Mouse (Mus musculus): ENCODE data around the gene Igf1r. TPM values are rescaled to one million over a fixed set of nuclear protein-coding genes. Genes with fewer than 3 reads are reported as not detected.

Igf1r gene
- polyA plus RNA-seq, 1 experiment = 9.8 TPM

DNA sequence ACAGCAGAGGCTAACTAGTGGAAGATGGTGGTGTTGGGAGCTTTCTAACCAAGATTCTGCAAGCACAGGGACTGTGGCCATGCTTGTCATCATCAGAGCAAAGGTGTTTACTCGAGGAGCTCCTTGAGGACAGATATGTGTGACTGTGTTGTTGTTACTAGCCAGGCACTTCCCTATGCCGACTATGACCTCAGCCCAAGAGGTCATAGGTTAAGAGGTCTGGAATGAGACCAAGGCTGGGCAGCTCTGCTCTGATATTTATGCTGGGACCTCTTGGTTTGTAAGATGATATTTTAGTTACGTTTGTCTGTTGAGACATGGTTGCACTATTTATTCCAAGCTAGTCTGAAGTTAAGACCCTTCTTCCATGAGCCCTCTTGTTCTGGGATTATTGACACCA, 169.8 kb downstream of the Igf1r start:
- Histone ChIP-seq H3K79me3 (ENCODE audit: low read depth) (no peaks in the 10 kb centered on the region), H3K79me2 (ENCODE audit: control insufficient read depth, insufficient read depth) (peaks cover 7% of the 10 kb centered on the region), H3K36me3 (ENCODE audit: control insufficient read depth, insufficient read depth) (no peaks in the 10 kb centered on the region), H3K27me3 (ENCODE audit: control insufficient read depth, insufficient read depth, insufficient read length) (no peaks in the 10 kb centered on the region), H3K4me3 (ENCODE audit: insufficient read depth, poor library complexity, severe bottlenecking) (no peak overlapping the region), H3ac (ENCODE audit: control insufficient read depth, insufficient read length, low read depth) (no peak overlapping the region)
- TF ChIP-seq MYOD1 (IDR thresholded peaks at IDR 0.05; ENCODE audit: control insufficient read depth, insufficient read length, low read depth) (no peak), CTCF (IDR thresholded peaks at IDR 0.05; ENCODE audit: control insufficient read depth, insufficient read depth, insufficient read length) (no peak), USF1 (IDR thresholded peaks at IDR 0.05; ENCODE audit: low read depth) (no peak)

DNA sequence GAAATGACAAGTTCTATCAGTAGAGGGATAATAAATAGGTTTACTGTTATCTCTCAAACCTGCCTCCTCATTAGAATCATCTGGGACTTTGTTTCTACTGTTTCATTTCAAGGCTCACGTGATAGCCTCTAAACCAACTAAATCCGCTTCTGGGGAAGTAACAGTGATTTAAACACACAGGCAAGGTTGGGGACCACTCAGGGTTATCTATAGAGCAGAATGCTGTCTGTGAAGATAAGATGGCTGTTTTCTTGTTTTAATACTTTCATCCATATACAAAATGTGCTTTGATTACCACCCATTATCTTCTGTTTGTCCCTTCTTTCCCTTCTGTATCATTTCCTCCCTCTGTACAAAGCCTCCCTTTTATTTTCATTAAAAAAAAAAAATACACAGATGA, 172.7 kb downstream of the Igf1r start:
- TF ChIP-seq MYOD1 (IDR thresholded peaks at IDR 0.05; ENCODE audit: control insufficient read depth, insufficient read length, low read depth) = no peak
- no peak for TF ChIP-seq FOSL1 (IDR thresholded peaks at IDR 0.05; ENCODE audit: insufficient read depth, low read length, poor library complexity, severe bottlenecking)
- TF ChIP-seq USF1 (IDR thresholded peaks at IDR 0.05; ENCODE audit: low read depth) = no peak
- Histone ChIP-seq H3K79me3 (ENCODE audit: low read depth) (peaks cover 3% of the 10 kb centered on the region), H3K36me3 (ENCODE audit: control insufficient read depth, insufficient read depth) (no peaks in the 10 kb centered on the region), H3K27me3 (ENCODE audit: control insufficient read depth, insufficient read depth, insufficient read length) (no peaks in the 10 kb centered on the region), H3K4me3 (ENCODE audit: insufficient read depth, poor library complexity, severe bottlenecking) (no peak overlapping the region), H3K79me2 (ENCODE audit: control insufficient read depth, insufficient read depth) (peaks cover 27% of the 10 kb centered on the region), H3ac (ENCODE audit: control insufficient read depth, insufficient read length, low read depth) (no peak overlapping the region)

DNA sequence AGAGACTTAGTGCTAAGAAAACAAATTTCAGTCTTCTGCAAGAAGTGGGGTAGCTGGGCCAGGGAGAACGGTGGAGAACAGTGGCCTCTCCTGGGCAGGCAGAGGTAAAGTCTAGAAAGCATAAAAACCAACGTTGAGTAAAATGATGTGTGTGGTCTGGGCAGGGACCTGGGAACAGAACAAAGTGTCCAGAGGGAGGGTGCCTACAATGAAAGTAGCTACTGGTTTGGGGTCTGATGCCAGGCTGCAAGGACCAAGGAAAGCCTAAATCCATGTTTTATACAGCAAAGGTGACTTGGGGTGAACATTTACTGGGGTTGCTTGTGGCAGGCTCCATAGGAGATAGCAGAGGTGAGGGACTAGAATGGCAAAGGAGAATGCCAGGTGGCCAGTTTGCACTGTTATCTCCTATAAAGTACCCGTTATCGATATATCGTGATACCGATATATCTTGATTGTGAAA, 175.2 kb downstream of the Igf1r start:
- no peaks in the 10 kb centered on the region for H3K36me3 ChIP-seq (ENCODE audit: control insufficient read depth, insufficient read depth)
- H3K79me2 ChIP-seq (ENCODE audit: control insufficient read depth, insufficient read depth) = peaks cover 41% of the 10 kb centered on the region
- H3K4me3 ChIP-seq (ENCODE audit: insufficient read depth, poor library complexity, severe bottlenecking) = no peak overlapping the region
- no peak overlapping the region for H3ac ChIP-seq (ENCODE audit: control insufficient read depth, insufficient read length, low read depth)
- H3K79me3 ChIP-seq (ENCODE audit: low read depth) = peaks cover 12% of the 10 kb centered on the region
- H3K27me3 ChIP-seq (ENCODE audit: control insufficient read depth, insufficient read depth, insufficient read length) = no peaks in the 10 kb centered on the region
- TF ChIP-seq MYOG (IDR thresholded peaks at IDR 0.05; ENCODE audit: control insufficient read depth, extremely low read depth, insufficient read length) (no peak), USF1 (IDR thresholded peaks at IDR 0.05; ENCODE audit: low read depth) (no peak), MAX (IDR thresholded peaks at IDR 0.05) (no peak), CTCF (IDR thresholded peaks at IDR 0.05; ENCODE audit: control insufficient read depth, insufficient read depth, insufficient read length) (no peak), CEBPB (IDR thresholded peaks at IDR 0.05; ENCODE audit: low read depth) (no peak), FOSL1 (IDR thresholded peaks at IDR 0.05; ENCODE audit: insufficient read depth, low read length, poor library complexity, severe bottlenecking) (no peak), MYOD1 (IDR thresholded peaks at IDR 0.05; ENCODE audit: control insufficient read depth, insufficient read length, low read depth) (no peak)

DNA sequence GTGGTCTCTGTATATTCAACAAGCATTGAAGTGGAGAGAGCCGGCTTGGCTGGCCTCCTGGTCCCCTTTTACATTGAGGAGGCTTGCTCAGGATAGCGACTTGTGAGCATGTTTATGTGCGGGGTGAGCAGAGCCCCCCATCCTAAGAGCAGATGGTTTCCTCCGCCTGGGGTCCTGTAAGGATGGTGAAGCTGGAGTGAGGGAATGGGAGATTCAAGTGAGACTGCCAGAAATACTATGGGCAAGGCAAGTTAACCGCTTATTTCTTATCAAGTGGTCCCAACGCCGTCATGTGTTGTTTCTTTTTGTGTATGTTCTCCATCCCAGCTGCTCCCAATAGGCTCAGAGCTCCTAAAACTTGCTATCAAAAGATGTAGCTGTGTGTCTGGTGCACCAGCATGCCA, 175.6 kb downstream of the Igf1r start:
- H3K4me3 ChIP-seq (ENCODE audit: insufficient read depth, poor library complexity, severe bottlenecking) = no peak overlapping the region
- no peaks in the 10 kb centered on the region for H3K36me3 ChIP-seq (ENCODE audit: control insufficient read depth, insufficient read depth)
- peaks cover 12% of the 10 kb centered on the region for H3K79me3 ChIP-seq (ENCODE audit: low read depth)
- no peak overlapping the region for H3ac ChIP-seq (ENCODE audit: control insufficient read depth, insufficient read length, low read depth)
- peaks cover 41% of the 10 kb centered on the region for H3K79me2 ChIP-seq (ENCODE audit: control insufficient read depth, insufficient read depth)
- TF ChIP-seq CEBPB (IDR thresholded peaks at IDR 0.05; ENCODE audit: low read depth) (no peak), MAX (IDR thresholded peaks at IDR 0.05) (no peak), CTCF (IDR thresholded peaks at IDR 0.05; ENCODE audit: control insufficient read depth, insufficient read depth, insufficient read length) (no peak), USF1 (IDR thresholded peaks at IDR 0.05; ENCODE audit: low read depth) (no peak), FOSL1 (IDR thresholded peaks at IDR 0.05; ENCODE audit: insufficient read depth, low read length, poor library complexity, severe bottlenecking) (no peak), MYOG (IDR thresholded peaks at IDR 0.05; ENCODE audit: control insufficient read depth, extremely low read depth, insufficient read length) (no peak), MYOD1 (IDR thresholded peaks at IDR 0.05; ENCODE audit: control insufficient read depth, insufficient read length, low read depth) (no peak)
- H3K27me3 ChIP-seq (ENCODE audit: control insufficient read depth, insufficient read depth, insufficient read length) = no peaks in the 10 kb centered on the region

DNA sequence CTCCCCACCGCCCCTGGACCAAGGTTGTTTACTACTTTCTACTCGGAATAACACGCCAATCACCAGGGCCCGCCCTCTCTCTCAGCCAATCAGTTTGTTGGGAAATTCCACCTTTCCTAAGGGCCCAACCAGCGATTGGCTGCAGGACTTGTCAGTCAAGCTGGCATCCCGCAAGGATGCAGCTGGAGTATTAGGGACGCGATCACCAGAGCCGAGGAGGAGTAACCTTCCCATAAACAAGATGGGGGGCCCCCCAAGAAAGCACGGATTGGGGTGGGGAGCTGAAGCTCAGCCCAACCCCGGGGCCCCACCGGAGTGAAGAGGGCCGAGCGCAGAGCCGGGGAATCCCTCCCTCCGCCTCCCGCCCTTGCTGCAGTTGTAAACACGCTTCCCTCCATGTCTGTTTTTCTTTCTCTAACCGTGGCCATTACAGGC, 176.5 kb downstream of the Igf1r start:
- Histone ChIP-seq H3K4me3 (ENCODE audit: insufficient read depth, poor library complexity, severe bottlenecking) (peak overlapping the region; percentile 38), H3K36me3 (ENCODE audit: control insufficient read depth, insufficient read depth) (no peaks in the 10 kb centered on the region), H3K27me3 (ENCODE audit: control insufficient read depth, insufficient read depth, insufficient read length) (no peaks in the 10 kb centered on the region), H3K79me2 (ENCODE audit: control insufficient read depth, insufficient read depth) (peaks cover 33% of the 10 kb centered on the region), H3ac (ENCODE audit: control insufficient read depth, insufficient read length, low read depth) (peak overlapping the region; percentile 43), H3K79me3 (ENCODE audit: low read depth) (peaks cover 12% of the 10 kb centered on the region)
- TF ChIP-seq FOSL1 (IDR thresholded peaks at IDR 0.05; ENCODE audit: insufficient read depth, low read length, poor library complexity, severe bottlenecking) (no peak), MAX (IDR thresholded peaks at IDR 0.05) (no peak), USF1 (IDR thresholded peaks at IDR 0.05; ENCODE audit: low read depth) (no peak), CTCF (IDR thresholded peaks at IDR 0.05; ENCODE audit: control insufficient read depth, insufficient read depth, insufficient read length) (no peak), CEBPB (IDR thresholded peaks at IDR 0.05; ENCODE audit: low read depth) (no peak), MYOD1 (IDR thresholded peaks at IDR 0.05; ENCODE audit: control insufficient read depth, insufficient read length, low read depth) (no peak), MYOG (IDR thresholded peaks at IDR 0.05; ENCODE audit: control insufficient read depth, extremely low read depth, insufficient read length) (no peak)

DNA sequence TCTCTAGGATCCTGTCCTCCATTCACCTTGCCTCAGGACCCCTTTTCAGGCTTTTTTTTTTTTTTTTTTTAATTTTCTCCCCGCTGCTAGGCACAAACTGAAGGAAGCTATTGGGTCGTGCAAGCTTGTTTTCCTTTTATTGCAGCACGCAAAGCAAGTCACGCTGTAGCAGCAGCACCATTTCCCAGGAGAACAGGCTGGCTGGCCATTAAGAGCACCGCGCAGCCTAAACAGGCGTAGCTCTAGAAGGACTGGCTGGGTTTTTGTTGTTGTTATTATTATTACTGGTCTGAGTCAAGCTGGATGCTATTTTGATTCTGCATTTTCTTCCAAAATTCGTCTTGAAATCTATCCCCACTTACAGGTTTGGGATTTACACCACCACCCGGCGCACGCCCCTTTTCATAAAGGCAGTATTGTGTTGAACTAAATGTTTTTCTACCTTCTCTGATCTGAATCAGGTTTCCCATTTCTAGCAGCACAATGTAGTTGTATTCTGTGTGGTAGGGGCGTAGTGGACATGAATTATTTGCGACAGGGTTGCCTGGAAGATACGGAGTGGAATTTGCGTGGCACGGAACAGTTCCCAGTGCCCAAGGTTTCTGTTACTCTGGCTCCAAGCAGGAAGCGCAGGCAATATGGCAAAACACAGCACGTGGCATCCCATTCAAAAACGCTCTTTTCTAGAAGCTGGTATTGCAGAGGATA, 177.1 kb downstream of the Igf1r start:
- H3K27me3 ChIP-seq (ENCODE audit: control insufficient read depth, insufficient read depth, insufficient read length) = no peaks in the 10 kb centered on the region
- H3ac ChIP-seq (ENCODE audit: control insufficient read depth, insufficient read length, low read depth) = peak overlapping the region; percentile 62
- TF ChIP-seq MAX (IDR thresholded peaks at IDR 0.05) (peak; percentile 44), FOSL1 (IDR thresholded peaks at IDR 0.05; ENCODE audit: insufficient read depth, low read length, poor library complexity, severe bottlenecking) (no peak)
- H3K36me3 ChIP-seq (ENCODE audit: control insufficient read depth, insufficient read depth) = no peaks in the 10 kb centered on the region
- H3K4me3 ChIP-seq (ENCODE audit: insufficient read depth, poor library complexity, severe bottlenecking) = peak overlapping the region; percentile 38
- H3K79me3 ChIP-seq (ENCODE audit: low read depth) = peaks cover 12% of the 10 kb centered on the region
- peaks cover 33% of the 10 kb centered on the region for H3K79me2 ChIP-seq (ENCODE audit: control insufficient read depth, insufficient read depth)
